Mouse (Mus musculus) intestine, embryonic 15.5 days (tissue): ENCODE results near the gene Npm1. TPM values are rescaled to one million over a fixed set of nuclear protein-coding genes. Genes with fewer than 3 reads are reported as not detected.
A peak's percentile ranks its signal among the peaks of the same experiment; 100 is the strongest.

Experiments
- ATAC-seq: fragments of 200-750 bp; cut with Nextera tagmentation; 2 replicates; pipeline ENCODE4 v1.8.0; 2017; ENCODE audit warnings: moderate TSS enrichment, moderate library complexity
- H3K27ac ChIP-seq: fragments of 300-500 bp; sonication (generic); 2 replicates; pipeline ENCODE4 v1.5.1; 2015; ENCODE audit warnings: mild to moderate bottlenecking, inconsistent platforms
- H3K27me3 ChIP-seq: fragments of 300-500 bp; sonication (generic); replicated peaks from 2 replicates; pipeline ENCODE4 v1.6.1; 2015; ENCODE audit warnings: inconsistent platforms
- H3K36me3 ChIP-seq: fragments of 300-500 bp; sonication (generic); 2 replicates; pipeline ENCODE4 v1.6.1; 2015; ENCODE audit warnings: inconsistent platforms
- H3K4me1 ChIP-seq: fragments of 300-500 bp; sonication (generic); replicated peaks from 2 replicates; pipeline ENCODE4 v1.6.1; 2015; ENCODE audit warnings: inconsistent platforms
- H3K4me2 ChIP-seq: fragments of 300-500 bp; sonication (generic); replicated peaks from 2 replicates; pipeline ENCODE4 v1.6.1; 2015; ENCODE audit warnings: mild to moderate bottlenecking, inconsistent platforms
- H3K4me3 ChIP-seq: fragments of 300-500 bp; sonication (generic); replicated peaks from 2 replicates; pipeline ENCODE4 v1.5.1; 2015; ENCODE audit warnings: inconsistent platforms
- H3K9ac ChIP-seq: fragments of 300-500 bp; sonication (generic); 2 replicates; pipeline ENCODE4 v1.6.1; 2015; ENCODE audit warnings: inconsistent platforms
- H3K9me3 ChIP-seq: fragments of 300-500 bp; sonication (generic); 2 replicates; pipeline ENCODE4 v1.6.1; 2016; ENCODE audit warnings: inconsistent platforms
- WGBS: fragments of 180-500 bp; shearing (Covaris S2); methylation state at CpG from one replicate; pipeline ENCODE4 v1.1.7; 2015; 5-methylcytosine and 5-hydroxymethylcytosine counted together
- polyA plus RNA-seq: library from polyadenylated mRNA; unstranded; fragments of >200 nt; fragmentation: Nextera tagmentation; extraction: Ambion mirVana; gene quantifications from 2 replicates; pipeline ENCODE4 v1.2.1, GENCODE M21; 2015

Gene Npm1
- 950 and 1,035 TPM in 2 replicates for polyA plus RNA-seq

GRCm38 (mm10) chr11:33162998-33163506 is at the start of gene Npm1:
Npm1 (minus strand) TSS chr11:33163206.
- 3% methylated on average over 49 of the region's 49 CpGs for whole genome bisulfite sequencing
- Histone ChIP-seq H3K9ac (peak within 1 kb of the TSS; percentile 90), H3K27ac (peak within 1 kb of the TSS; percentile 89), H3K36me3 (no peaks in the 10 kb centered on the region), H3K4me2 (peak within 1 kb of the TSS; percentile 72), H3K4me1 (no peaks in the 10 kb centered on the region), H3K9me3 (no peaks in the 10 kb centered on the region), H3K4me3 (peak within 1 kb of the TSS; percentile 97), H3K27me3 (no peaks in the 10 kb centered on the region)
- ATAC-seq: peak; percentile 98

DNA sequence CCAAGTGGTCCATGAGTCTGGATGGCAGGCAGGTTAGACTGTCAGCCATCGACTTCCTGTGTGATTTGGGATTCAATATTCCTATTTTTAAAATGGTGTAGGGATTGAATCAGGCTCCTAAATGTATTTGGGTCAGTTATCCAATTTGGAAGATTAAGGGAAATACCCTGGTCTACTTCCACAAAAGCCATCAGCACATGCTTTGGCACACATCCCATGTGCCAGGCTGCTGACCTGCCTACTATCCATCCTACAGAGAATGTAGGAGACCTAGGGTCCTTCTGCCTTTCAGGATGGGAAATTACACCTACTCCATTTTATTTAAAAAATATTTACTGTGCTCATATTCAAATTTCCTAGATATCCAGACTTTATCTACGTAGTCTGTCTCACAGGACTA is 44.4 kb upstream of the Npm1 start:
- Histone ChIP-seq H3K27me3 (peaks cover 53% of the 10 kb centered on the region), H3K4me2 (no peak overlapping the region), H3K36me3 (no peaks in the 10 kb centered on the region), H3K9me3 (no peaks in the 10 kb centered on the region), H3K4me3 (no peak overlapping the region), H3K4me1 (peaks cover 15% of the 10 kb centered on the region), H3K9ac (no peak overlapping the region), H3K27ac (no peak overlapping the region)
- 83% methylated on average over 2 of the region's 2 CpGs for WGBS
- ATAC-seq: no peak

DNA sequence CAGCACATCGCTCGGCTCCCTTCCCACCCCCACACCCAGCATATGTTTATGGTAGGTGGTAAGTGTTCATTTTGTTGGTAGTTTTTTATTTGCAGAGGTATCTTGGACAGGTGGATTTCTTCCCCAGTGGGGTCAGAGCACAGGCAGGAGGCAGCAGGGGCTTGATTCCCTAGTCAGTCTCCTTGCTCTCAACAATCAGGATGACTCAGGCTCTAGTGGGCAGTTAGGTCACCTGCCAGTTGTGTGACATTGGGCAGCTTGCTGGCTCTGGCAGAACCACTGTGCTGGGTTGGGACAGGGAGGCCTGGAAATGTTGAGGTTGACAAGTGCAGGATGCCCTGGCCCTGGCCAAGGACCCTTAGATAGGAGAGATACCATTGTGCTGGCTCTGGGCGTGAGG is 42.0 kb upstream of the Npm1 start:
- no peak overlapping the region for H3K27ac ChIP-seq
- peaks cover 76% of the 10 kb centered on the region for H3K27me3 ChIP-seq
- H3K9ac ChIP-seq: no peak overlapping the region
- H3K4me2 ChIP-seq: no peak overlapping the region
- no peaks in the 10 kb centered on the region for H3K36me3 ChIP-seq
- no peaks in the 10 kb centered on the region for H3K9me3 ChIP-seq
- 16% methylated on average over 3 of the region's 3 CpGs for WGBS
- ATAC-seq: no peak
- H3K4me1 ChIP-seq: peaks cover 32% of the 10 kb centered on the region
- H3K4me3 ChIP-seq: no peak overlapping the region

DNA sequence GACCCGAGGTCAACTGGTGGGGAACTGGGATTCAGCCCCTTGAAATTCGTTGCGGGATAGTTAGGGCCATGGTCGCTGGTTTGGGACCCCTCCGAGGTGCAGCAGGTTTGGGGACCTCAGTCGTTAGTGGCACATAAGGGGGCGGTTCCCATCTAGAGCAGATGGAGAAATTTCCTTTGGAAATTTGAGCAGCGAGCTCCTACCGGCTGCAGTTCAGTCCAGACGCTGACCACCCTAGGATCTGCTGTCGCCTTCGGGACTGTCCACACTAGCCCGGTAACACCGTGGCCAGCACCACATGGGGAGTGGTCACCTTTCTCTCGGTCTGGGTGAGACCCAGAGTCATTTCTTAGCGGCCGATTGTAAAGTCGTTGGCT is 41.3 kb upstream of the Npm1 start:
- H3K4me2 ChIP-seq: no peak overlapping the region
- H3K27ac ChIP-seq: no peak overlapping the region
- ATAC-seq: no peak
- 0 out of 2 replicates have a peak overlapping the region, but pooled peaks have one; percentile 29 for H3K4me3 ChIP-seq
- 1% methylated on average over 18 of the region's 18 CpGs for whole genome bisulfite sequencing
- no peaks in the 10 kb centered on the region for H3K36me3 ChIP-seq
- peaks cover 32% of the 10 kb centered on the region for H3K4me1 ChIP-seq
- H3K9ac ChIP-seq: no peak overlapping the region
- H3K9me3 ChIP-seq: no peaks in the 10 kb centered on the region
- peaks cover 79% of the 10 kb centered on the region for H3K27me3 ChIP-seq

- Histone ChIP-seq H3K27me3 (peaks cover 85% of the 10 kb centered on the region), H3K4me2 (peak within 1 kb of the TSS; percentile 55), H3K9ac (no peak within 1 kb of the TSS), H3K4me3 (peak within 1 kb of the TSS; percentile 29), H3K4me1 (peaks cover 32% of the 10 kb centered on the region), H3K27ac (no peak within 1 kb of the TSS), H3K36me3 (no peaks in the 10 kb centered on the region), H3K9me3 (no peaks in the 10 kb centered on the region)
- peak; percentile 29 for ATAC-seq
- 1% methylated on average over 81 of the region's 81 CpGs for WGBS
These were observed 40.6 kb upstream of the Npm1 start, which contains the start of gene Tlx3 for GRCm38 (mm10) chr11:33203383-33204328. Tlx3 (minus strand) TSS chr11:33203589.

DNA sequence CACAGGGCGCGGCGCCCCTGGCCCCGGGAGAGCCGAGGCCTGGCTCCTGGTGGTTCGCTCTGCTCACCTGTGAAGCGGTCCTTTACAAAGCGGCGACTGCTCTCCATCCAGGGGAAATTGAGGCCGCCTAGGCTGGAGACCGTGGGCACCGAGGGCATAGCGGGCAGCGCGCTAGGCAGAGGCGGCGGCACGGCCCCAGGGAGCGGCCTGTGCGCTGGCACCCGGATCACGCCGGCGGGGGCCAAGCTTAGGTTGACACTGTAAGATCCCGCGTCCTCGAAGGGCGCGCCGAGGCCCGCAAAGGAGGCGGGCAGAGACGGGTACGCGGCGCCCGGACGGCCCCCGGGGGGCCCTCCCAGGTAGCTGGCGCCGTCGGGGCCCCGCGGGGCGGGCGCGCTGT is 40.0 kb upstream of the Npm1 start:
- Histone ChIP-seq H3K27ac (no peak overlapping the region), H3K4me3 (peak overlapping the region; percentile 29), H3K9ac (no peak overlapping the region), H3K4me2 (peak overlapping the region; percentile 55), H3K27me3 (peaks cover 92% of the 10 kb centered on the region), H3K9me3 (no peaks in the 10 kb centered on the region), H3K36me3 (no peaks in the 10 kb centered on the region), H3K4me1 (peaks cover 32% of the 10 kb centered on the region)
- ATAC-seq: peak; percentile 18; the same call in 1 of the 2 replicates
- WGBS: under 1% methylated on average over 47 of the region's 47 CpGs

DNA sequence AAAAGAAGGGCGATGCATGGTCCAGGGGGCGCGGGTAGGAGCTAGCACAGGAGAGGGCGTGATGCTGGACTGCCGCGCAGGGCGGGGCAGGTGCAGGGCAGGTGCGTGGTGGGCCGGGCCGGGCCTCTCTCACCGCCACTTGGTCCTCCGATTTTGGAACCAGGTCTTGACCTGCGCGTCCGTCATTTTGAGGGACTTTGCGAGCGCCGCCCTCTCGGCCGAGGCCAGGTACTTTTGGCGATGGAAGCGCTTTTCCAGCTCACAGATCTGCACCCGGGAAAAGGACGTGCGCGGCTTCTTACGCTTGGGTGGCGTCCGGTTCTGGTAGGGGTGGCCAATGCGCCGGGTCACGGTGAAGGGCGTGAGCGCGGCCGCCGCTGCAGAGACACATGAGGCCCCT is 39.3 kb upstream of the Npm1 start:
- H3K4me2 ChIP-seq: 0 out of 2 replicates have a peak overlapping the region, but pooled peaks have one; percentile 6
- no peak overlapping the region for H3K4me3 ChIP-seq
- H3K36me3 ChIP-seq: no peaks in the 10 kb centered on the region
- H3K27ac ChIP-seq: no peak overlapping the region
- no peaks in the 10 kb centered on the region for H3K9me3 ChIP-seq
- no peak overlapping the region for H3K9ac ChIP-seq
- H3K4me1 ChIP-seq: peaks cover 32% of the 10 kb centered on the region
- WGBS: 2% methylated on average over 37 of the region's 37 CpGs
- ATAC-seq: no peak
- peaks cover 93% of the 10 kb centered on the region for H3K27me3 ChIP-seq

- no peaks in the 10 kb centered on the region for H3K36me3 ChIP-seq
- H3K27ac ChIP-seq: no peak overlapping the region
- H3K4me2 ChIP-seq: peak overlapping the region; percentile 57
- ATAC-seq: 0 out of 2 replicates have a peak, but pooled peaks have one; percentile 4
- H3K4me1 ChIP-seq: peaks cover 32% of the 10 kb centered on the region
- H3K9ac ChIP-seq: no peak overlapping the region
- WGBS: 3% methylated on average over 19 of the region's 19 CpGs
- H3K9me3 ChIP-seq: no peaks in the 10 kb centered on the region
- H3K4me3 ChIP-seq: peak overlapping the region; percentile 30
- H3K27me3 ChIP-seq: peaks cover 95% of the 10 kb centered on the region
These were observed 38.6 kb upstream of the Npm1 start for GRCm38 (mm10) chr11:33201626-33202010.

- H3K27me3 ChIP-seq: peaks cover 95% of the 10 kb centered on the region
- peak overlapping the region; percentile 30 for H3K4me3 ChIP-seq
- H3K4me1 ChIP-seq: peaks cover 32% of the 10 kb centered on the region
- peak overlapping the region; percentile 57 for H3K4me2 ChIP-seq
- no peak overlapping the region for H3K27ac ChIP-seq
- no peak overlapping the region for H3K9ac ChIP-seq
- under 1% methylated on average over 75 of the region's 76 CpGs for WGBS
- no peaks in the 10 kb centered on the region for H3K36me3 ChIP-seq
- peak; percentile 70 for ATAC-seq
- H3K9me3 ChIP-seq: no peaks in the 10 kb centered on the region
These were observed 38.0 kb upstream of the Npm1 start for GRCm38 (mm10) chr11:33200764-33201625.

DNA sequence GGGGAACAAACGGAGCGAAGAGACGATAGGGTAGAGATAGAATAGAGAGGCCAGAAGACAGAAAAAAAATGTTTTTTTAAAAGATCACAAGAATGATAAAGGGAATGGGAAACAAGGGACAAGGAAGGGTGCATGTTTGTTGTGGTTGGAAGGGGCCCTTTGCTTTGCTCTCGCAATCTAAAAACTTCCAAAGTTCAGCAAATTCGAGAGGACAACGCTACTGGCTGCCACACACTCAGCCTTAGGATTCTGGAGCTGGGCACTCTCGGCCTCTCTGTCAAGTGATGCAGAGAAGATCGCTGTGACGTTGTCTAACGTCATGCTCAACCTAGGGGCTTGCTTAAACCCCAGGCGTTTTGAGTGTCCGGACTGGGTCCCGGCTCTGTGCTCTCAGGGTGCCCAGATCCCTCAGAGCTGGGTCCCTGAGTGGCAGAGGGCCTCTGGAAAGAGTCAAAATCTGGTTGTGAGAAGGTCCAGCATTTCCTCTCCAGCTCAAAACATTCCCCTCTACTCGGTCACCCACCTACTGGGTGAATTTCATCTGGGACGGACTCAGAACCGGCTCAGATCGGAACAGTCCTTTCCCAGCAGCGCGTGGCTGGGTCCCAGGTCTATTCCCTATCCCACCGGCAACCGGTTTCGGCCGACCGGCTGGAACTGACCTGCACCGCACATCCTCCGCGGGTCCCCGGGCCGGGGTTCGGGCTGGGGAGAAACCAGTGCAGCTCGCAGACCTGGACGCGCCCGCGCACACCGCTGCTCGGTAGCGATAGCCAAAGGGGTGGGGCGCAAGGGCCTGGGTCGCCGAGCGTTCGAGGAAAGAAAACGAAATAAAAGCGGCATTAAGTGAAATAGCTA is 37.1 kb upstream of the Npm1 start:
- peak overlapping the region; percentile 57 for H3K4me2 ChIP-seq
- no peaks in the 10 kb centered on the region for H3K36me3 ChIP-seq
- no peak overlapping the region for H3K27ac ChIP-seq
- peaks cover 95% of the 10 kb centered on the region for H3K27me3 ChIP-seq
- 1% methylated on average over 45 of the region's 45 CpGs for WGBS
- peaks cover 32% of the 10 kb centered on the region for H3K4me1 ChIP-seq
- no peak overlapping the region for H3K9ac ChIP-seq
- peak overlapping the region; percentile 30 for H3K4me3 ChIP-seq
- H3K9me3 ChIP-seq: no peaks in the 10 kb centered on the region
- ATAC-seq: no peak

DNA sequence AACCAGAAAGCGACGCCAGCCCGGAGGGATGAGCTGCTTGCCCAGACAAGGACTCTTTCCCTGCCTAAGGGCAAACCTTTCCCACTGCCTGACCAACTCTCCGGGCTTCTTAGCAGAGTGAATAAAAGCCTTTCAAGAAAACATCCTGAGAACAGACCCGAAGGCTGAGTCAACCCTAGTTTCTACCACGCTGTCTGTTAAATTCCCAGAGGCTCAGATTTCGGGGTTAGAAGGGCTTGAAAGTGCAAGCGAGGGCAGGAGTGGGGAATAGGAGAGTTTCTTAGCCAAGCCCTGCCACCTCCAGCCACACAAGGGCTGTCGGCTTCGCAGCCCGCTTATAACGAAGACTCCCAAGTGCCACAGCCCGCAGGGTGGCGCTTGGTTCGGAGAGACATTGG is 36.1 kb upstream of the Npm1 start:
- Histone ChIP-seq H3K36me3 (no peaks in the 10 kb centered on the region), H3K4me1 (peaks cover 32% of the 10 kb centered on the region), H3K9me3 (no peaks in the 10 kb centered on the region), H3K27ac (no peak overlapping the region), H3K27me3 (peaks cover 91% of the 10 kb centered on the region), H3K4me2 (no peak overlapping the region), H3K4me3 (no peak overlapping the region), H3K9ac (no peak overlapping the region)
- WGBS: 3% methylated on average over 15 of the region's 15 CpGs
- no peak for ATAC-seq
